Mouse (Mus musculus): ENCODE results near the gene Alox12b.

GRCm38 (mm10) chr11:69118765-69119164 lies 38.0 kb upstream of the Alox12b start:
- TF ChIP-seq CTCF (IDR thresholded peaks at IDR 0.05) (no peak), EP300 (IDR thresholded peaks at IDR 0.05) (no peak; the same call in 1 of the 2 replicates)

Data from lung, postnatal 0 days (tissue).